Mouse (Mus musculus): ENCODE data around the gene Cmip. TPM values are rescaled to one million over a fixed set of nuclear protein-coding genes. Genes with fewer than 3 reads are reported as not detected.

Cmip gene
- polyA plus RNA-seq, 1 experiment from 2014 or later, result 8.2 TPM

GRCm38 (mm10) chr8:117306756-117307155 is 49.9 kb downstream of the Cmip start:
- Histone ChIP-seq H3K9me3 (replicated peaks) (no peaks in the 10 kb centered on the region), H3K27ac (no peak overlapping the region), H3K36me3 (peaks cover 11% of the 10 kb centered on the region; the same call in 1 of the 2 replicates), H3K27me3 (ENCODE audit: low read depth, poor library complexity, severe bottlenecking) (no peaks in the 10 kb centered on the region), H3K4me3 (no peak overlapping the region), H3K4me1 (peaks cover 49% of the 10 kb centered on the region)
- 96% methylated on average over 7 of the region's 7 CpGs for WGBS
- DNase-seq (ENCODE audit: low spot score), result no peak

- Histone ChIP-seq H3K4me3 (no peak overlapping the region), H3K4me1 (peaks cover 49% of the 10 kb centered on the region), H3K27ac (no peak overlapping the region), H3K27me3 (ENCODE audit: low read depth, poor library complexity, severe bottlenecking) (no peaks in the 10 kb centered on the region), H3K36me3 (peaks cover 12% of the 10 kb centered on the region; the same call in 1 of the 2 replicates), H3K9me3 (replicated peaks) (no peaks in the 10 kb centered on the region)
- 88% methylated on average over 8 of the region's 8 CpGs for WGBS
- DNase-seq (ENCODE audit: low spot score), result no peak
Measured at GRCm38 (mm10) chr8:117307221-117307620, 50.4 kb downstream of the Cmip start.

GRCm38 (mm10) chr8:117308303-117309095 is 51.6 kb downstream of the Cmip start:
- DNase-seq (ENCODE audit: low spot score), result no peak
- H3K9me3 ChIP-seq (replicated peaks), result no peaks in the 10 kb centered on the region
- H3K4me3 ChIP-seq, result no peak overlapping the region
- no peak overlapping the region for H3K27ac ChIP-seq
- H3K4me1 ChIP-seq, result peaks cover 39% of the 10 kb centered on the region
- WGBS, result 80% methylated on average over 13 of the region's 13 CpGs
- no peaks in the 10 kb centered on the region for H3K27me3 ChIP-seq (ENCODE audit: low read depth, poor library complexity, severe bottlenecking)
- peaks cover 12% of the 10 kb centered on the region; the same call in 1 of the 2 replicates for H3K36me3 ChIP-seq

DNA sequence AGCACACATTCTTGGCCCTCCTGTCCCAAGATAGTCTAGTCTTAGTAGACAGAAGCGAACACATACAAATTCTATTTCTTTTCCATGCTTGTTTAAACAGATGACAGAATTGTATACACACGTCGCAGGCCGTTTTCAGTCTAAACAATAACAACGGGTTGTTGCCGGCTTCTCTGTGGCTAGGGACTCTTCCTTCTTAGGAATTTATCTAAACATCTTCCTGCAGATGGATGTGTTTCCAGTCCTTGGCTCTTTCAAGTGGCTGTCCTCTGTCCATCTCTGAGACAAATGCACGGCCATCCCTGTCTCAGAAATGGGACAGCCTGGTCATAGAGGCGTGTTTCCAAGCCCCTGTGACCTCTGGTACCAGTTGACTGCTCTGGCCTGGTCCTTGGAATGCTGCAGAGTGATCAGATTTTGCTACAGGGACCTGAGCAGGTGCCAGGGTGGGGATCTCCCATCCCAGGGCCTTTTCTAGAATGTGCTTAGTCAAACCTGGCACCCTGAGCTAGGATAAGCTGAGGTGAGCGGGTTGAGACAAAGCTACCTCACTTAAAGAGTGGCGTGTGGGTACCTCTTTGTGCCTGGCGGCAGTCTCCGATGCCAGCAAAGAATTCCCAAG is 52.9 kb downstream of the Cmip start:
- Histone ChIP-seq H3K4me1 (peaks cover 37% of the 10 kb centered on the region), H3K36me3 (peaks cover 12% of the 10 kb centered on the region; the same call in 1 of the 2 replicates), H3K27ac (no peak overlapping the region), H3K27me3 (ENCODE audit: low read depth, poor library complexity, severe bottlenecking) (no peaks in the 10 kb centered on the region), H3K9me3 (replicated peaks) (no peaks in the 10 kb centered on the region), H3K4me3 (no peak overlapping the region)
- no peak for DNase-seq (ENCODE audit: low spot score)
- WGBS, result 87% methylated on average over 12 of the region's 12 CpGs

DNA sequence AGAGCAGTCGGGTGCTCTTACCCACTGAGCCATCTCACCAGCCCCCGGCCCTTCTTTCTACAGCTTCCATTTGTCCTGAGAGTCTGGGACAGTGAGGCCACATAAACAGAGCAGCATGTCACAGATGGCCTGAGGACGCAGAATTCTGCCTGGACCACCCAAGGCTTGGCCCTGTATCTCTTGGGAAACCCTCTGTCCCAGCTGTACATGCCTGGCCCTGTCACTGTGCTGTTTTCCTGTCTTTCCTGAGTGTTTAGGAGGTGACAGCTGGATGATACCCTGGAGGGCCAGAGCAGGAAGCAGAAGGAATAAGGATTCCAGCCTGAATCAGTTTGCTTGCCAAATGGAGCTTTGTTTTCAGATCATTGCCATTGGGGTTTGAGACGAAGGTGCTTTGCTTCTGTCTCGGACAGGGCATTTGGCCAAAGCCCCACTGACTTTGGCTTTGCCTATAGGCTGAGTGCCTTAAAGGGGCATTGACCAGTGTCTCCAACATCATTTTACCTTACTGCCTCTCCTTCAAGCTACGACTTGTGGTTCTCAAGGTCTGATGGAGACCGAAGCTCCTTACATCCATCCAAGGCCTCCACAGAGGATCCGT is 54.2 kb downstream of the Cmip start:
- peaks cover 12% of the 10 kb centered on the region; the same call in 1 of the 2 replicates for H3K36me3 ChIP-seq
- no peak for DNase-seq (ENCODE audit: low spot score)
- H3K4me1 ChIP-seq, result peaks cover 47% of the 10 kb centered on the region
- no peaks in the 10 kb centered on the region for H3K9me3 ChIP-seq (replicated peaks)
- no peaks in the 10 kb centered on the region for H3K27me3 ChIP-seq (ENCODE audit: low read depth, poor library complexity, severe bottlenecking)
- no peak overlapping the region for H3K4me3 ChIP-seq
- no peak overlapping the region for H3K27ac ChIP-seq
- WGBS, result 85% methylated on average over 8 of the region's 8 CpGs

- DNase-seq (ENCODE audit: low spot score), result peak; percentile 74
- H3K4me3 ChIP-seq, result peak overlapping the region; percentile 1; the same call in 1 of the 2 replicates
- H3K4me1 ChIP-seq, result peaks cover 46% of the 10 kb centered on the region
- no peaks in the 10 kb centered on the region for H3K9me3 ChIP-seq (replicated peaks)
- 14% methylated on average over 8 of the region's 8 CpGs for WGBS
- H3K27me3 ChIP-seq (ENCODE audit: low read depth, poor library complexity, severe bottlenecking), result no peaks in the 10 kb centered on the region
- H3K27ac ChIP-seq, result peak overlapping the region; percentile 71
- peaks cover 12% of the 10 kb centered on the region; the same call in 1 of the 2 replicates for H3K36me3 ChIP-seq
Measured at GRCm38 (mm10) chr8:117314308-117314953, 57.6 kb downstream of the Cmip start.

DNA sequence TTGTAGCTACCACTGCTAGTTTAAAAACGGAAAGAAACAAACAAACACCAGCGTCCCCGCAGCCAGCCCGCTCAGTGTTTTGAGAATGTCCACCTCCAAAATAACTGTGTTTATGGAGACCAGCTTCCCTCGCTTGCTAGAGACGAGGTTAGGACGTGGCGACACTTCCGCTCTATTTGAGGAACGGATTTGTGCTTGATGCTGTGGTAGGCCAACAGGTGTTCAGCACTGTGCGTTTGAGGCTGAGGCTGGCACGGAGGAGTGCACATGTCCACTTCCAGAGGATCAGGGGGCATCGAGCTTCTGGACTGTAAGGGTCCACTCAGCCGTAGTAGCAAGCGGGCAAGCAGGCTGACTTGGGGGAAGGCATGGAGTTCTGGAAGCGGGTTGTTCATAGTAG is 58.9 kb downstream of the Cmip start:
- Histone ChIP-seq H3K36me3 (peaks cover 12% of the 10 kb centered on the region; the same call in 1 of the 2 replicates), H3K4me1 (peaks cover 53% of the 10 kb centered on the region), H3K27me3 (ENCODE audit: low read depth, poor library complexity, severe bottlenecking) (no peaks in the 10 kb centered on the region), H3K27ac (0 out of 2 replicates have a peak overlapping the region, but pooled peaks have one; percentile 3), H3K9me3 (replicated peaks) (no peaks in the 10 kb centered on the region), H3K4me3 (no peak overlapping the region)
- no peak for DNase-seq (ENCODE audit: low spot score)
- WGBS, result 91% methylated on average over 16 of the region's 16 CpGs

DNA sequence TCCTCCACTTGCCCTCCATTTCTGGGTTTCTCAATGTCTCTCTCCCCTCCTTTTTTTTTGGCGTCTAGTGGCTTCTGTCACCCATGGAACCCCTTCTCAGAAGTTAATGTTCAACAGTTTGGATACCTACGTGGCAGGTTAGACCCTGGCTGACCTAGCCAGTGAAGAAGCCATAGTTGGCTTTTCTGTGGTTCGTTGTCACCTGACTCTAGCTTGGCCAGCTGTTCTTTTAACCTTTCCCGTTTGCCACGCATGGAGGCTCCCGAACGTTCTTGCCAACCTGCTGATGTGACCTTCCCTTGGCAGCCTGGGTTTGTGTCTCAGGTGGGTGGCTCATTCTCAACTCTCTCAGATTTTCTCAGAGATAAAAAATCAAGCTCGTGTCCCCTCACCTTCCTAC is 60.6 kb downstream of the Cmip start:
- peaks cover 62% of the 10 kb centered on the region for H3K4me1 ChIP-seq
- no peak for DNase-seq (ENCODE audit: low spot score)
- 91% methylated on average over 8 of the region's 8 CpGs for WGBS

DNA sequence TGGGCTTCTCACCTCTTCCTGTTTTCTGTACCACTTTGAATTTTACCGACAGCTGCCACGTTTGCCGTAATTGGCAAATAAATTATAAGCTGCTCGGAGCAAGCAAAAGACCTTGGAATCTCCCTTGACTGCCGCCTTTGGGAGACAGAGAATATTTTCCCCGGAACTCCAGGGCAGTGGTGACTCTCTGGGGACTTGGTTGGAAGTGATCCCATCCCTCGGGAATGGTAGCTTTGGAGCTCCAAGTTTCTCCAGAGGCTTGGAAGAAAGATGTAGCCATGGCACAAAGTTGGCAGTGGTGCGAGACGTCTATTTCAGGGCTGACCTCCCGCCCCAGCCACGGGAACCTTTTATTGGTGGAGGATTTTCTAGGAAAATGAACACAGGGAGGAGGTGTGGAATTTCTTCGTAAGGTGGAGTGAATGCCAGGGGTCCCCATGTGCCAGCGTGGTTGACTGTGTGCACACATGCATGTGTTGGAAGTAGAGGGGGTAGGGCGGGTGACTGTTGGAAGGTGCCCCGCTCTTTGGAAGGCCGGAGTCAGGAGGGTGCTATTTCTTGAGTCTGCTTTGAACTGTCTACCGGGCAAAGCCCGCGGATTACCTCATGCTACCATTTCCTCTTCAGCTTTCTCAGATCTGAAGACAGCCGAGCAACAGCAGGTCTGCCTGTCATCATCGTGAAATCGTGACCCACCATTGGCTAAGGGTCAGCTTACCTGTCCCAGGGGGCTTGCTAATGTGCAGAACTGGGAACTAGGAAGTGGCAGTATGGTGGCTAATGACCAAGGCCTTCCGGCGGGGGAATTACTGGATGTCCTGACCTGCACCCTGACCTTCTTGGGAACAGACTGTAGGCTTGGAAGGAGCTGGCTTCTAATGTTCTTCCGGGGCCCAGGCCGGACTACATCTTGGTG is 62.3 kb downstream of the Cmip start:
- WGBS, result 85% methylated on average over 26 of the region's 26 CpGs
- peaks cover 65% of the 10 kb centered on the region for H3K4me1 ChIP-seq
- no peaks in the 10 kb centered on the region for H3K27me3 ChIP-seq (ENCODE audit: low read depth, poor library complexity, severe bottlenecking)
- H3K4me3 ChIP-seq, result no peak overlapping the region
- no peak overlapping the region for H3K27ac ChIP-seq
- H3K9me3 ChIP-seq (replicated peaks), result no peaks in the 10 kb centered on the region
- no peaks in the 10 kb centered on the region for H3K36me3 ChIP-seq
- DNase-seq (ENCODE audit: low spot score), result no peak

More for the DNA sequence above, 60.6 kb downstream of the Cmip start:
- H3K27ac ChIP-seq, result no peak overlapping the region
- no peaks in the 10 kb centered on the region for H3K9me3 ChIP-seq (replicated peaks)
- no peaks in the 10 kb centered on the region for H3K36me3 ChIP-seq
- H3K4me3 ChIP-seq, result no peak overlapping the region
- no peaks in the 10 kb centered on the region for H3K27me3 ChIP-seq (ENCODE audit: low read depth, poor library complexity, severe bottlenecking)

DNA sequence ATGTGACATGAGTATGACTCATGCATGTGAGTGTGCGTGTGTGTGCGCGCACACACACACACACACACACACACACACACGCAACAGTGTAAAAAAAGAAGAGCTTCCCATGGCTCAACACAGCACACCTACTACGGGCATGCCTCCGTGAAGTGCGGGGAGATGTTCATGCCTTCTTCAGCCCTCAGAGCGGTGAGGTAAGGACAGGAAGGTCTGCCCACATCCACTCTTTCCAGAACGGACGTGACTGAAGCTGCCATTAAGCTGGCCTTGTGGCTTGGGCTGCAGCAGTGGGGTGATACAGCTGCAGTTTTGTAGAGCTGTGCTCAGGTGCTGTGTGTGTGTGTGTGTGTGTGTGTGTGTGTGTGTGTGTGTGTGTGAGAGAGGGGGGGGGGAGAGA is 63.8 kb downstream of the Cmip start:
- Histone ChIP-seq H3K36me3 (0 out of 2 replicates have a peak, but pooled peaks cover 8% of the 10 kb centered on the region), H3K9me3 (replicated peaks) (no peaks in the 10 kb centered on the region), H3K27me3 (ENCODE audit: low read depth, poor library complexity, severe bottlenecking) (no peaks in the 10 kb centered on the region), H3K4me1 (peaks cover 51% of the 10 kb centered on the region), H3K27ac (no peak overlapping the region), H3K4me3 (no peak overlapping the region)
- no peak for DNase-seq (ENCODE audit: low spot score)
- WGBS, result 91% methylated on average over 10 of the region's 10 CpGs

DNA sequence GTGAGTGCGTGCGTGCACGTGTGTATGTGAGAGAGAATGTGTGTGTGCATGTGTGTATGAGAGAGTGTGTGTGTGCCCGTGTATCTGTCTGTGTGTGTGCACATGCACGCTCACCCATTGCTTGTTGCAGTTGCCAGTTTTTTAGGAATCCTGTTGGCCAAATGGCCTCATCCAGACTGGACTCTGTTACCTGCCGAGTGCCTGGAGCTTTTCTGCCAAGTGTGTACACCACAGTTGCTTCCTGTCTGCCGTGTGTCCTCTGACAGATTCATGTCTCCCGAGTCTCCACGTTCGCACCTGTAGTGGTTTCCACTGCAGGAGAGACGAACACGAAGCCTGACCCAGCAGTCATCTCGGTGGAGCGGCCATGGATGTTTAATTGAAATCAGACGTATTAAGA is 64.4 kb downstream of the Cmip start:
- DNase-seq (ENCODE audit: low spot score), result no peak
- Histone ChIP-seq H3K4me3 (no peak overlapping the region), H3K36me3 (0 out of 2 replicates have a peak, but pooled peaks cover 8% of the 10 kb centered on the region), H3K27me3 (ENCODE audit: low read depth, poor library complexity, severe bottlenecking) (no peaks in the 10 kb centered on the region), H3K9me3 (replicated peaks) (no peaks in the 10 kb centered on the region), H3K27ac (0 out of 2 replicates have a peak overlapping the region, but pooled peaks have one; percentile 23), H3K4me1 (peaks cover 48% of the 10 kb centered on the region)
- WGBS, result 75% methylated on average over 15 of the region's 15 CpGs

DNA sequence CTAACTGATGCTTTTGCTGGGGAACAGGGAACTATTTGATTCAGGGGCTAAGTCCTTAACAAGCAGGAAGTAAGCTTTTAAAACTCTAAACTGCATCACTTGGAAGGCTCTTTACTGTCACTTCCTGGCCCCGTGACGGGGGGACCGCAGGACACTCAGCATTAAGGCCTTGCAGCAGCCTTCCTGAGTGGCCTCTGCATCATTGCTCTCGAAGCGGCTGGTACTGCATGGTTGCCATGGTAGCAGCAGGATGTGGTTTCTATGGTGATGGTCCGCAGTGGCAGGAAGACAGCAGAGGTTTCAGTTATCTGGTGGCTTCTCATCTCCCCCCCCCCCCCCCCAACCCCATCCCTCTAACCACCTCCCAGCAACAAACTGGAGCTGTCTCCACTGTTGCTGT is 65.2 kb downstream of the Cmip start:
- H3K9me3 ChIP-seq (replicated peaks), result no peaks in the 10 kb centered on the region
- no peak for DNase-seq (ENCODE audit: low spot score)
- 0 out of 2 replicates have a peak, but pooled peaks cover 8% of the 10 kb centered on the region for H3K36me3 ChIP-seq
- WGBS, result 67% methylated on average over 6 of the region's 6 CpGs
- peaks cover 42% of the 10 kb centered on the region for H3K4me1 ChIP-seq
- no peak overlapping the region for H3K4me3 ChIP-seq
- no peaks in the 10 kb centered on the region for H3K27me3 ChIP-seq (ENCODE audit: low read depth, poor library complexity, severe bottlenecking)
- 0 out of 2 replicates have a peak overlapping the region, but pooled peaks have one; percentile 23 for H3K27ac ChIP-seq

All from limb, embryonic 10.5 days (tissue).